Mouse (Mus musculus): ENCODE results near the gene Srebf2.

DNA sequence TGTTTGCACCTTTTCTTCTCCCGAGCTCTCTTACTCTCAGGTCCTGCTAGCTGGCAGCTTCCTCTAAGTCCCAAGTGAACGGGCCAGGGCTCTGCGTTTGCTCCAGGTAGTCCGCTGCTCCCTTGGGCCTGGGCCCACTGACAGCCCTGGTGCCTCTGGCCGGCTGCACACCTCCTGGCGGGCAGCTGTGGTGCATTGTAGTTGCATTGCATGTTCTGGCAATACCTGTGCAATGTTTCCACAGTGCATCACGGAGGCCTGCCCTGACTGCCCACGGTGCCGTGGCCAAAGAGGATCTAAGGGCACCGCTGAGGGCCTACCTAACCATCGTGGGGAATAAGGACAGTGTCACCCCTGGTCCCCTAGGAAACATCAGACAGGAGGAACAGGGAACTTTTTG, 51.0 kb downstream of the Srebf2 start:
- no peak for TF ChIP-seq POLR2A (IDR thresholded peaks at IDR 0.05; ENCODE audit: insufficient read depth, low read depth, low read length)
- TF ChIP-seq CTCF (IDR thresholded peaks at IDR 0.05; ENCODE audit: insufficient read depth, low read depth, low read length): no peak
